Comparison of ENCODE assay signal across 21 mouse cellular contexts in genomic region chr6:108623028-108623565, GRCm38 (mm10). TPM values are rescaled to one million over a fixed set of nuclear protein-coding genes. Genes with fewer than 3 reads are reported as not detected.
DNase-seq lines count a peak whose midpoint lies in the region; TF ChIP-seq lines count a peak whose summit lies in the region.
"Had no signal": no experiment of that assay in that cellular context is flagged by ENCODE, and none has a peak within 500 bp of the region (broad histone marks: within the 10 kb centered on the region; RNA-seq: fewer than 3 reads in every experiment).

No protein-coding gene starts in this region.

- H3K9me3 ChIP-seq in E14TG2a.4 (ENCODE audit: low read length) (peaks cover 18% of the 10 kb centered on the region), ES-Bruce4 (replicated peaks; ENCODE audit: control insufficient read depth, insufficient read depth, low read length, poor library complexity, severe bottlenecking) (0 out of 2 replicates have a peak, but pooled peaks cover 3% of the 10 kb centered on the region)
- H3K9me3 ChIP-seq: embryonic facial prominence, embryonic 13.5 days; forebrain, embryonic 10.5 days; forebrain, embryonic 15.5 days; hindbrain, embryonic 10.5 days; limb, embryonic 13.5 days; lung, embryonic 15.5 days; neural tube, embryonic 12.5 days had no signal

- H3K36me3 ChIP-seq in E14TG2a.4 (ENCODE audit: insufficient read depth, low read length), result no peaks in the 10 kb centered on the region
- no peaks in the 10 kb centered on the region; the same call in 1 of the 2 replicates for H3K36me3 ChIP-seq in ES-Bruce4 (ENCODE audit: control insufficient read depth, insufficient read depth, low read length, poor library complexity, severe bottlenecking)
- H3K36me3 ChIP-seq: embryonic facial prominence, embryonic 13.5 days; forebrain, embryonic 10.5 days; forebrain, embryonic 15.5 days; hindbrain, embryonic 10.5 days; limb, embryonic 13.5 days; lung, embryonic 15.5 days; neural tube, embryonic 12.5 days had no signal

- no peaks in the 10 kb centered on the region for H3K27me3 ChIP-seq in E14TG2a.4 (ENCODE audit: insufficient read depth, low read length)
- no peaks in the 10 kb centered on the region for H3K27me3 ChIP-seq in ES-Bruce4 (ENCODE audit: control insufficient read depth, insufficient read depth, low read length, poor library complexity, severe bottlenecking)
- H3K27me3 ChIP-seq: embryonic facial prominence, embryonic 13.5 days; forebrain, embryonic 15.5 days; limb, embryonic 13.5 days; lung, embryonic 15.5 days; neural tube, embryonic 12.5 days had no signal

- TF ChIP-seq POLR2A in ES-Bruce4 (IDR thresholded peaks at IDR 0.05; ENCODE audit: insufficient read depth, low read length), result no peak
- no peak for TF ChIP-seq POLR2A in brain, embryonic 14.5 days (IDR thresholded peaks at IDR 0.05; ENCODE audit: borderline replicate concordance, extremely low read depth, insufficient read depth, insufficient read length, poor library complexity, severe bottlenecking)

- 0 out of 2 replicates have a peak, but pooled peaks have one; percentile 34 for TF ChIP-seq EP300 in ES-Bruce4 (IDR thresholded peaks at IDR 0.05; ENCODE audit: insufficient read depth, low read depth, low read length)

- TF ChIP-seq CTCF in E14TG2a.4 (conservative IDR thresholded peaks at IDR 0.05; ENCODE audit: low read length) (no peak), ES-Bruce4 (IDR thresholded peaks at IDR 0.05; ENCODE audit: low read depth, low read length) (no peak)
- no peak for TF ChIP-seq CTCF in brain, embryonic 14.5 days (IDR thresholded peaks at IDR 0.05; ENCODE audit: borderline replicate concordance, extremely low read depth, insufficient read depth, insufficient read length)

- DNase-seq in brain, embryonic 14.5 days (ENCODE audit: low read depth), result peak; percentile 14
- DNase-seq in kidney, postnatal 25 days, result peak; percentile 62 to 68
- DNase-seq in ovary, postnatal 14 days (ENCODE audit: low spot score), result no peak
- DNase-seq in thymus, adult 18-20 months, result no peak
- DNase-seq: adrenal gland, adult 8-10 months; B cell, adult 2 months; cerebellum, adult 11 months; cerebellum, postnatal 10 days; gastrocnemius, adult 2 months; heart, postnatal 14 days; right cerebral cortex, postnatal 4 days had no signal

- H3K4me1 ChIP-seq in E14TG2a.4 (replicated peaks; ENCODE audit: low read depth, low read length), result peaks cover 37% of the 10 kb centered on the region
- H3K4me1 ChIP-seq in ES-Bruce4 (ENCODE audit: control insufficient read depth, insufficient read depth, low read length), result peaks cover 2% of the 10 kb centered on the region
- H3K4me1 ChIP-seq: embryonic facial prominence, embryonic 13.5 days; forebrain, embryonic 10.5 days; forebrain, embryonic 15.5 days; hindbrain, embryonic 10.5 days; limb, embryonic 13.5 days; lung, embryonic 15.5 days; neural tube, embryonic 12.5 days had no signal

- H3K4me3 ChIP-seq in E14TG2a.4 (replicated peaks; ENCODE audit: low read length) (peak overlapping the region; percentile 74), ES-Bruce4 (ENCODE audit: low read depth, low read length) (peak overlapping the region; percentile 50)
- H3K4me3 ChIP-seq: embryonic facial prominence, embryonic 13.5 days; forebrain, embryonic 10.5 days; forebrain, embryonic 15.5 days; gastrocnemius, adult 2 months; hindbrain, embryonic 10.5 days; limb, embryonic 13.5 days; lung, embryonic 15.5 days; myocyte; neural tube, embryonic 12.5 days had no signal

- peak overlapping the region; percentile 28; the same call in 1 of the 2 replicates for H3K9ac ChIP-seq in ES-Bruce4 (ENCODE audit: low read depth, poor library complexity, severe bottlenecking)
- H3K9ac ChIP-seq: embryonic facial prominence, embryonic 13.5 days; forebrain, embryonic 15.5 days; limb, embryonic 13.5 days; lung, embryonic 15.5 days; neural tube, embryonic 12.5 days had no signal

- peak overlapping the region; percentile 30 for H3K27ac ChIP-seq in ES-Bruce4 (ENCODE audit: insufficient read depth, low read length)
- H3K27ac ChIP-seq: embryonic facial prominence, embryonic 13.5 days; forebrain, embryonic 10.5 days; forebrain, embryonic 15.5 days; gastrocnemius, adult 2 months; hindbrain, embryonic 10.5 days; limb, embryonic 13.5 days; lung, embryonic 15.5 days; neural tube, embryonic 12.5 days had no signal

RNA-seq across cellular contexts. Expression of gene Bhlhe40, which starts 37.3 kb away (rescaled TPM):
- 39.2 and 40.3 TPM in 2 replicates for polyA plus RNA-seq in ES-Bruce4 (2011; ENCODE audit: insufficient read depth, insufficient read length, low read depth, missing spikeins)
- 2.2 and 4.0 TPM in 2 replicates for polyA plus RNA-seq in brain, embryonic 14.5 days (2012; rRNA removed)

Comparison
In these comparisons a context has a peak if more than half of its experiments do, and no peak if none do; other contexts are left out.
1. DNase-seq: peak in brain, embryonic 14.5 days (single experiment) and kidney, postnatal 25 days (2 of 2); none in ovary, postnatal 14 days (single experiment) and thymus, adult 18-20 months (0 of 2).